Mouse (Mus musculus): ENCODE results near the gene Olfr1537.

Gene Olfr1537

DNA sequence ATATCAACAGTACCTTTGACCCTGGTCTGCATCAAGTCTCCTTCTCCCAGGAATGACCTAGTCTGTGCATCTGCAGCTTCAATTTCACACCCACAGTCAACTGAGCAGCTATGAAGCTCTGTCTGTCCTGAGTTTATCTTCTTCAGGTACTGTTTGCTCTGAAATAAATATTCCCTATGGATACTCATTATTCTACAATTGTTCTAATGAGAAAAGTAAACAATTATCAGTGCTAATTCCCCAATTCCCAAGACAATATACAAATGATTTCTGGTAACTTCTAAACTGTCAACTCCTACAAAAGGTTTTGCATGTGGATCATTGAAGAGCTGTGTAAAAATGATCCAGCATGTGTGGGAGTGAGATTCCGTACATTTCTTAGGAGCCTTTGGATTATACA, at the start of gene Olfr1537:
Gene Olfr1537, minus strand, starts transcription at position 101 of the 400 bp plus-strand sequence.
- no peak for DNase-seq

DNA sequence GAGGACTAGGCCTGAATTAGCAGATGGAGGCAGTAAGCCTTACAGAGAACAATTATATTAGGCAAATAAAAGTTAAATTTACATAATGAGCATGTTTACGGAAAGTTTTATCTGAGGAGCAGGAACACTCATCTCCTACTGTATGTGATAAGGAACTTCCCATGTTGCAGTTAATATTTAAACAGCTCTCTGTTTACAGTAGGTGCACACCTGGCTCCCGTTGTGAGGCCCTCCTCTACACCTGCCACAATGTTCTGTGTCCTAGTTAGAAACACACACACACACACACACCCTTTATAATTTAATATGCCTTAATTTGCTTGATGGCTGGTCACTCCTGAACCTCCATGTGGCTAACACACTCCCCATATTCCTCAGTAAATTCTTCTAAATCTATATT, 37.3 kb upstream of the Olfr1537 start:
- no peak for DNase-seq

DNA sequence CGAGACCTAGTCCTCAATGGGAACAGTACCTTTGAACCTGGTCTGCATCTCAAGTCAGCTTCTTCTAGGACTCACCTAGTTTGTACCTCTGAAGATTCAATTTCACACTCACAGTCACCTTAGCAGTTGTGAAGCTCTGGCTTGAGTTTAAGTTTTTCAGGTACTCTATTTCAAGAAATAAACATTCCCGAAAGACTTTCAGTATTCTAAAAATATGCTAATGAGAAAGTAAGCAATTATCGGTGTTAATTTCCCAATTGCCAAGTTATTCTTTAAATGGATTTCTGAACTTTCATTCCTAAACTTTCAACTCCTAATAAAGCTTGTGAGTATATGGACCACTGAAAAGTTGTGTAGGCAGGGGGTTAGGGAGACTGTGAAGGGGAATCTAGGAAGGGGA, 26.9 kb upstream of the Olfr1537 start, which contains the start of gene Olfr945:
Gene Olfr945, minus strand, starts transcription at position 101 of the 400 bp plus-strand sequence.
- DNase-seq, result no peak

DNA sequence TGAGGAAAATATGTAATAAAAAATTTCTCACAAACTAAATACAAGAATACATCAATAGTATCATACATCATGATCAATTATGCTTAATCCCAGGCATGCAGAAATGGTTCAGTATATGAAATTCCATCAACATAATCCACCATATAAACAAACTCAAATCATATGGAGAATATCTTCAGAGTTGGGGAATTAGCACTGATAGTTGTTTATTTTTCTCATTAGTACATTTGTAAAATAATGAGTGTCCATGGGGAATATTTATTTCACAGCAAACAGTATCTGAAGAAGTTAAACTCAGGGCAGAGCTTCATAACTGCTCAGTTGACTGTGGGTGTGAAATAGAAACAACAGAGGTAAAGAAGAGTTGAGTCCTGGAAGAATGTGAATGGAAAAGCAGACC, 48.2 kb downstream of the Olfr1537 start, which contains the start of gene Olfr944:
Gene Olfr944, plus strand, starts transcription at position 301 of the 400 bp plus-strand sequence.
- DNase-seq, result no peak
